24 mouse cellular contexts compared by ENCODE assay signal in the genomic region with DNA sequence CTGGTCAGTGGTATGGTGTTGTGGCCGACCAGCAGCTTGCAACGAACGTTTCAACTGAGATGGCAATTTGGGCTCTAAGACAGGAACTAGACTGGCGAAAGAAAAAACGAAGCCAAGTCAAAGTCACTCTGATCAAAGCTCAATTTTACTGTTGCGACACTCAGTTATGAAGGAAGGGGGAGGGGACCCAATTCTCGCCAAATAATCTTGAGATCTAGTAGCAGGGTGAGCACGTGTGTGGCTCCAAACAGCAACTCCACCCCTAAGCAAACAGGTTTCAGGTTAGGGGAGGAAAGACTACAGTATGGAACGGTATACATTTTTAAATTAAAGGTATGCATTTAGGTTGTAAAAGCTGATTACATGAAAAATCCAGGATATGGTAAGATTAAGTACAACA. TPM values are rescaled to one million over a fixed set of nuclear protein-coding genes. Genes with fewer than 3 reads are reported as not detected.
A peak's percentile ranks its signal among the peaks of the same experiment; 100 is the strongest.
DNase-seq lines count a peak whose midpoint lies in the region; ATAC-seq and TF ChIP-seq lines count a peak whose summit lies in the region.
"Had no signal": no experiment of that assay in that cellular context is flagged by ENCODE, and none has a peak within 500 bp of the region (broad histone marks: within the 10 kb centered on the region; RNA-seq: fewer than 3 reads in every experiment).

No protein-coding gene starts in this region.

- no peaks in the 10 kb centered on the region for H3K4me1 ChIP-seq in intestine, embryonic 16.5 days (ENCODE audit: control insufficient read depth, insufficient read depth, low read length)
- peaks cover 7% of the 10 kb centered on the region; the same call in 1 of the 2 replicates for H3K4me1 ChIP-seq in liver, postnatal 0 days (ENCODE audit: insufficient read depth)
- H3K4me1 ChIP-seq in forebrain, embryonic 15.5 days, result no peaks in the 10 kb centered on the region
- no peaks in the 10 kb centered on the region for H3K4me1 ChIP-seq in hindbrain, postnatal 0 days (ENCODE audit: insufficient read depth, low read length)
- H3K4me1 ChIP-seq: embryonic facial prominence, embryonic 13.5 days; hindbrain, embryonic 13.5 days; midbrain, embryonic 12.5 days; neural tube, embryonic 13.5 days; stomach, embryonic 15.5 days had no signal

- H3K27ac ChIP-seq in intestine, embryonic 16.5 days (ENCODE audit: low read length), result no peak overlapping the region
- H3K27ac ChIP-seq in liver, postnatal 0 days (ENCODE audit: low read depth), result no peak overlapping the region
- no peak overlapping the region for H3K27ac ChIP-seq in forebrain, embryonic 15.5 days (replicated peaks)
- no peak overlapping the region for H3K27ac ChIP-seq in hindbrain, postnatal 0 days
- H3K27ac ChIP-seq: embryonic facial prominence, embryonic 13.5 days; hindbrain, embryonic 13.5 days; midbrain, embryonic 12.5 days; neural tube, embryonic 13.5 days; stomach, embryonic 15.5 days had no signal

- peak; percentile 15 for DNase-seq in adrenal gland, adult 2 months
- DNase-seq in adrenal gland, postnatal 36 days, result no peak
- no peak for DNase-seq in liver, postnatal 0 days
- DNase-seq in lung, postnatal 25 days (ENCODE audit: low spot score), result peak; percentile 51
- no peak for DNase-seq in left cerebral cortex, adult 9 months (ENCODE audit: low spot score in 2 of 2)
- DNase-seq in hindbrain, postnatal 0 days (ENCODE audit: low spot score), result no peak
- DNase-seq: adrenal gland, postnatal 10 days; cerebellum, adult 18-20 months; heart, postnatal 14 days; kidney, adult 18-20 months; kidney, postnatal 4 days; layer of hippocampus, postnatal 36 days; left cerebral cortex, postnatal 4 days; right cerebral cortex, postnatal 14 days had no signal

- 66% methylated on average over 9 of the region's 9 CpGs for WGBS in intestine, embryonic 16.5 days
- 37% methylated on average over 9 of the region's 9 CpGs for WGBS in liver, postnatal 0 days (ENCODE audit: insufficient replicate concordance)
- WGBS in forebrain, embryonic 15.5 days, result 85% methylated on average over 9 of the region's 9 CpGs
- 83% methylated on average over 9 of the region's 9 CpGs for WGBS in hindbrain, postnatal 0 days

- TF ChIP-seq EP300 in liver, postnatal 0 days (IDR thresholded peaks at IDR 0.05; ENCODE audit: low read depth), result no peak

- no peak overlapping the region for H3K4me2 ChIP-seq in intestine, embryonic 16.5 days (ENCODE audit: low read depth, low read length)
- peak overlapping the region; percentile 27; the same call in 1 of the 2 replicates for H3K4me2 ChIP-seq in liver, postnatal 0 days (ENCODE audit: low read depth, low read length)
- no peak overlapping the region for H3K4me2 ChIP-seq in forebrain, embryonic 15.5 days (replicated peaks)
- no peak overlapping the region for H3K4me2 ChIP-seq in hindbrain, postnatal 0 days (ENCODE audit: low read depth, low read length)
- H3K4me2 ChIP-seq: embryonic facial prominence, embryonic 13.5 days; heart, embryonic 11.5 days; hindbrain, embryonic 13.5 days; midbrain, embryonic 12.5 days; neural tube, embryonic 13.5 days; stomach, embryonic 15.5 days had no signal

- H3K9me3 ChIP-seq in intestine, embryonic 16.5 days (ENCODE audit: control insufficient read depth, low read length), result no peaks in the 10 kb centered on the region
- H3K9me3 ChIP-seq in liver, postnatal 0 days (ENCODE audit: low read length), result no peaks in the 10 kb centered on the region
- H3K9me3 ChIP-seq in forebrain, embryonic 15.5 days, result no peaks in the 10 kb centered on the region
- no peaks in the 10 kb centered on the region for H3K9me3 ChIP-seq in hindbrain, postnatal 0 days (ENCODE audit: low read length)
- H3K9me3 ChIP-seq: embryonic facial prominence, embryonic 13.5 days; hindbrain, embryonic 13.5 days; midbrain, embryonic 12.5 days; neural tube, embryonic 13.5 days; stomach, embryonic 15.5 days had no signal

- ATAC-seq in intestine, embryonic 16.5 days, result peak; percentile 73; the same call in 1 of the 2 replicates
- ATAC-seq in liver, postnatal 0 days, result no peak
- ATAC-seq in forebrain, embryonic 15.5 days (replicated peaks), result no peak
- no peak for ATAC-seq in hindbrain, postnatal 0 days

- H3K4me3 ChIP-seq in intestine, embryonic 16.5 days (ENCODE audit: low read length), result no peak overlapping the region
- no peak overlapping the region for H3K4me3 ChIP-seq in liver, postnatal 0 days (ENCODE audit: low read depth, low read length)
- no peak overlapping the region for H3K4me3 ChIP-seq in forebrain, embryonic 15.5 days
- H3K4me3 ChIP-seq in hindbrain, postnatal 0 days (ENCODE audit: low read length), result no peak overlapping the region
- H3K4me3 ChIP-seq: embryonic facial prominence, embryonic 13.5 days; hindbrain, embryonic 13.5 days; midbrain, embryonic 12.5 days; neural tube, embryonic 13.5 days; stomach, embryonic 15.5 days had no signal

- no peaks in the 10 kb centered on the region for H3K27me3 ChIP-seq in intestine, embryonic 16.5 days (replicated peaks; ENCODE audit: control insufficient read depth, insufficient read depth, low read length)
- H3K27me3 ChIP-seq in liver, postnatal 0 days (ENCODE audit: insufficient read depth, low read length), result no peaks in the 10 kb centered on the region
- no peaks in the 10 kb centered on the region for H3K27me3 ChIP-seq in forebrain, embryonic 15.5 days
- H3K27me3 ChIP-seq in hindbrain, postnatal 0 days (ENCODE audit: insufficient read depth, low read length), result no peaks in the 10 kb centered on the region
- H3K27me3 ChIP-seq: embryonic facial prominence, embryonic 13.5 days; hindbrain, embryonic 13.5 days; midbrain, embryonic 12.5 days; neural tube, embryonic 13.5 days; stomach, embryonic 15.5 days had no signal

- no peak overlapping the region for H3K9ac ChIP-seq in intestine, embryonic 16.5 days (ENCODE audit: low read depth, low read length)
- no peak overlapping the region for H3K9ac ChIP-seq in liver, postnatal 0 days (replicated peaks)
- no peak overlapping the region for H3K9ac ChIP-seq in forebrain, embryonic 15.5 days (replicated peaks)
- no peak overlapping the region for H3K9ac ChIP-seq in hindbrain, postnatal 0 days (replicated peaks; ENCODE audit: low read length)
- H3K9ac ChIP-seq: embryonic facial prominence, embryonic 13.5 days; hindbrain, embryonic 13.5 days; midbrain, embryonic 12.5 days; neural tube, embryonic 13.5 days; stomach, embryonic 15.5 days had no signal

- no peaks in the 10 kb centered on the region for H3K36me3 ChIP-seq in intestine, embryonic 16.5 days (ENCODE audit: control insufficient read depth, insufficient read depth, low read length)
- H3K36me3 ChIP-seq in liver, postnatal 0 days (replicated peaks; ENCODE audit: insufficient read depth, low read length), result peaks cover 11% of the 10 kb centered on the region
- H3K36me3 ChIP-seq in forebrain, embryonic 15.5 days, result no peaks in the 10 kb centered on the region
- no peaks in the 10 kb centered on the region for H3K36me3 ChIP-seq in hindbrain, postnatal 0 days (ENCODE audit: insufficient read depth, low read length)
- H3K36me3 ChIP-seq: embryonic facial prominence, embryonic 13.5 days; hindbrain, embryonic 13.5 days; midbrain, embryonic 12.5 days; neural tube, embryonic 13.5 days; stomach, embryonic 15.5 days had no signal

- TF ChIP-seq CTCF in liver, postnatal 0 days (IDR thresholded peaks at IDR 0.05; ENCODE audit: low read depth), result no peak
- no peak for TF ChIP-seq CTCF in hindbrain, postnatal 0 days (IDR thresholded peaks at IDR 0.05; ENCODE audit: low read depth)

RNA-seq across cellular contexts. Expression of gene Rhag, which starts 10.6 kb away (rescaled TPM):
- total RNA-seq in adrenal gland, adult 2 months (2021), result not detected
- polyA plus RNA-seq in adrenal gland, adult 2 months (2012; rRNA removed), result not detected in 2 replicates
- not detected for total RNA-seq in adrenal gland, postnatal 36 days (2021)
- polyA plus RNA-seq in intestine, embryonic 16.5 days (2015; fragmentation: Nextera tagmentation; extraction: Ambion mirVana), result 1.9 and 4.3 TPM in 2 replicates
- polyA plus RNA-seq in liver, postnatal 0 days (2015; fragmentation: Nextera tagmentation; extraction: Ambion mirVana), result 61.6 and 71.2 TPM in 2 replicates
- 0.15 and 0.17 TPM in 2 replicates for polyA plus RNA-seq in forebrain, embryonic 15.5 days (2015; fragmentation: Nextera tagmentation; extraction: Ambion mirVana)
- total RNA-seq in hindbrain, postnatal 0 days (2014; rRNA removed), result not detected in 2 replicates
- not detected in 2 replicates for polyA plus RNA-seq in hindbrain, postnatal 0 days (2015; fragmentation: Nextera tagmentation; extraction: Ambion mirVana)
- total RNA-seq: layer of hippocampus, postnatal 36 days; left cerebral cortex, postnatal 4 days had no signal

RNA-seq across cellular contexts. Expression of gene Crisp2, which starts 14.7 kb away (rescaled TPM):
- total RNA-seq in adrenal gland, adult 2 months (2021), result not detected
- not detected in 2 replicates for polyA plus RNA-seq in adrenal gland, adult 2 months (2012; rRNA removed)
- under 1 TPM in 1 of 2 experiments, not detected in 1; 0.26 TPM for total RNA-seq in adrenal gland, postnatal 36 days (2021)
- 0.10 TPM in 1 of 2 replicates, not detected in the other for polyA plus RNA-seq in intestine, embryonic 16.5 days (2015; fragmentation: Nextera tagmentation; extraction: Ambion mirVana)
- polyA plus RNA-seq in liver, postnatal 0 days (2015; fragmentation: Nextera tagmentation; extraction: Ambion mirVana), result 0.13 and 0.15 TPM in 2 replicates
- not detected in 2 replicates for polyA plus RNA-seq in forebrain, embryonic 15.5 days (2015; fragmentation: Nextera tagmentation; extraction: Ambion mirVana)
- total RNA-seq in hindbrain, postnatal 0 days (2014; rRNA removed), result not detected in 2 replicates
- polyA plus RNA-seq in hindbrain, postnatal 0 days (2015; fragmentation: Nextera tagmentation; extraction: Ambion mirVana), result 0.20 TPM in 1 of 2 replicates, not detected in the other
- total RNA-seq: adrenal gland, postnatal 10 days; gastrocnemius, postnatal 4 days; heart, postnatal 14 days; layer of hippocampus, postnatal 36 days; left cerebral cortex, postnatal 4 days had no signal
- polyA plus RNA-seq: embryonic facial prominence, embryonic 13.5 days; hindbrain, embryonic 13.5 days; midbrain, embryonic 12.5 days; neural tube, embryonic 13.5 days; spleen, adult 2 months; stomach, embryonic 15.5 days had no signal

RNA-seq across cellular contexts. Expression of gene 9130008F23Rik, which starts 58.9 kb away (rescaled TPM):
- 1 to 10 TPM in 1 of 2 experiments, under 1 TPM in 1; 0.55 to 1.1 TPM for total RNA-seq in adrenal gland, adult 2 months (2021)
- 0.24 and 0.60 TPM in 2 replicates for polyA plus RNA-seq in adrenal gland, adult 2 months (2012; rRNA removed)
- total RNA-seq in adrenal gland, postnatal 36 days (2021), result 1 to 10 TPM in 1 of 2 experiments, under 1 TPM in 1; 0.82 to 2.0 TPM
- 5.8 and 7.8 TPM in 2 replicates for polyA plus RNA-seq in intestine, embryonic 16.5 days (2015; fragmentation: Nextera tagmentation; extraction: Ambion mirVana)
- polyA plus RNA-seq in liver, postnatal 0 days (2015; fragmentation: Nextera tagmentation; extraction: Ambion mirVana), result 0.09 and 0.22 TPM in 2 replicates
- 0.31 and 0.70 TPM in 2 replicates for polyA plus RNA-seq in forebrain, embryonic 15.5 days (2015; fragmentation: Nextera tagmentation; extraction: Ambion mirVana)
- total RNA-seq in hindbrain, postnatal 0 days (2014; rRNA removed), result 1.2 and 1.9 TPM in 2 replicates
- 0.89 TPM in 2 replicates for polyA plus RNA-seq in hindbrain, postnatal 0 days (2015; fragmentation: Nextera tagmentation; extraction: Ambion mirVana)

Comparison
In these comparisons a context has a peak if more than half of its experiments do, and no peak if none do; other contexts are left out.
1. DNase-seq: peak in adrenal gland, adult 2 months (single experiment) and lung, postnatal 25 days (single experiment); none in adrenal gland, postnatal 36 days (0 of 2), liver, postnatal 0 days (single experiment), left cerebral cortex, adult 9 months (0 of 2) and hindbrain, postnatal 0 days (single experiment).
2. RNA of gene Rhag, which starts 10.6 kb away (polyA plus RNA-seq): 61.6 to 71.2 TPM in liver, postnatal 0 days; 1.9 to 4.3 TPM in intestine, embryonic 16.5 days, 0.15 to 0.17 TPM in forebrain, embryonic 15.5 days, not detected in hindbrain, postnatal 0 days and not detected in adrenal gland, adult 2 months; every median in the first group is over 10 times any median in the second.